Mouse (Mus musculus): ENCODE data around the gene Tmem150a.

The Tmem150a gene

GRCm38 (mm10) chr6:72374206-72374605 lies 19.0 kb downstream of the Tmem150a start:
- no peak for DNase-seq (ENCODE audit: low read depth)

GRCm38 (mm10) chr6:72374820-72375563 lies 19.7 kb downstream of the Tmem150a start:
- no peak for DNase-seq (ENCODE audit: low read depth)

- no peak for DNase-seq (ENCODE audit: low read depth)
These were observed 23.4 kb downstream of the Tmem150a start for GRCm38 (mm10) chr6:72378510-72379234.

GRCm38 (mm10) chr6:72379377-72380130 lies 24.3 kb downstream of the Tmem150a start:
- DNase-seq (ENCODE audit: low read depth): peak; percentile 63

- peak; percentile 80 for DNase-seq (ENCODE audit: low read depth)
These were observed 25.0 kb downstream of the Tmem150a start, which contains the start of gene Vamp5 for GRCm38 (mm10) chr6:72380131-72380770. Vamp5 (minus strand) TSS chr6:72380468.

GRCm38 (mm10) chr6:72382494-72382893 lies 27.2 kb downstream of the Tmem150a start:
- no peak for DNase-seq (ENCODE audit: low read depth)

GRCm38 (mm10) chr6:72383142-72383820 lies 28.0 kb downstream of the Tmem150a start:
- DNase-seq (ENCODE audit: low read depth): no peak

GRCm38 (mm10) chr6:72383952-72384351 lies 28.7 kb downstream of the Tmem150a start:
- no peak for DNase-seq (ENCODE audit: low read depth)

- no peak for DNase-seq (ENCODE audit: low read depth)
These were observed 30.0 kb downstream of the Tmem150a start for GRCm38 (mm10) chr6:72385258-72385657.

- no peak for DNase-seq (ENCODE audit: low read depth)
These were observed 31.3 kb downstream of the Tmem150a start for GRCm38 (mm10) chr6:72386561-72386960.

GRCm38 (mm10) chr6:72387816-72388215 lies 32.6 kb downstream of the Tmem150a start:
- no peak for DNase-seq (ENCODE audit: low read depth)

GRCm38 (mm10) chr6:72388266-72388665 lies 33.0 kb downstream of the Tmem150a start:
- DNase-seq (ENCODE audit: low read depth): no peak

GRCm38 (mm10) chr6:72388791-72389329 lies 33.6 kb downstream of the Tmem150a start:
- DNase-seq (ENCODE audit: low read depth): no peak

- DNase-seq (ENCODE audit: low read depth): peak; percentile 58
These were observed 34.3 kb downstream of the Tmem150a start for GRCm38 (mm10) chr6:72389471-72389940.

GRCm38 (mm10) chr6:72389941-72390771 lies 34.9 kb downstream of the Tmem150a start, which contains the start of gene Vamp8:
Vamp8 (minus strand) TSS chr6:72390703.
- DNase-seq (ENCODE audit: low read depth): peak; percentile 88

- no peak for DNase-seq (ENCODE audit: low read depth)
These were observed 35.7 kb downstream of the Tmem150a start for GRCm38 (mm10) chr6:72390795-72391521.

GRCm38 (mm10) chr6:72392341-72392740 lies 37.1 kb downstream of the Tmem150a start:
- DNase-seq (ENCODE audit: low read depth): no peak

- DNase-seq (ENCODE audit: low read depth): peak; percentile 39
These were observed 41.6 kb downstream of the Tmem150a start for GRCm38 (mm10) chr6:72396837-72397251.

- DNase-seq (ENCODE audit: low read depth): no peak
These were observed 44.7 kb downstream of the Tmem150a start for GRCm38 (mm10) chr6:72399967-72400366.

All from NIH3T3 (cell line).